Mouse (Mus musculus) ZHBTc4 (cell line): ENCODE results near the gene Rnf41.
A peak's percentile ranks its signal among the peaks of the same experiment; 100 is the strongest.

Experiments
- DNase-seq: peaks from one replicate; pipeline ENCODE4 v3.0.0-alpha.2; 2011; ENCODE audit warnings: low read depth, low spot score

Rnf41 gene

DNA sequence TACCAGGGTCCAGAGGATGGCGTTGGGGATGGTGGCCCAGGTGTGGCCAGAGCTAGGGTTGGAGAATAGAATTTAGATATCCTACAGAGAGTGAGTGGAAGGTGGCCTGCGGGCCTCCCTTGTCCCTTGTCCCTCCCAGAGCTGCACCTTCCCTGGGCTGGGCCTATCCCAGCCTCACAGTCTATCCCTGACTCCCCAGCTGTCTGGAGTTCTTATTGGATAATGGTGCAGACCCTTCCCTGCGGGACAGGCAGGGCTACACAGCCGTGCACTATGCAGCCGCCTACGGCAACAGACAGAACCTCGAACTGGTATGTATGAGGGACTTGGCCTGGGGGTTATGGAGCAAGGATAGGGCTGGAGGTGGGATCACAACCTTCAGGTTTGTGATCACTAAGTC lies 25.6 kb upstream of the Rnf41 start:
- no peak for DNase-seq

DNA sequence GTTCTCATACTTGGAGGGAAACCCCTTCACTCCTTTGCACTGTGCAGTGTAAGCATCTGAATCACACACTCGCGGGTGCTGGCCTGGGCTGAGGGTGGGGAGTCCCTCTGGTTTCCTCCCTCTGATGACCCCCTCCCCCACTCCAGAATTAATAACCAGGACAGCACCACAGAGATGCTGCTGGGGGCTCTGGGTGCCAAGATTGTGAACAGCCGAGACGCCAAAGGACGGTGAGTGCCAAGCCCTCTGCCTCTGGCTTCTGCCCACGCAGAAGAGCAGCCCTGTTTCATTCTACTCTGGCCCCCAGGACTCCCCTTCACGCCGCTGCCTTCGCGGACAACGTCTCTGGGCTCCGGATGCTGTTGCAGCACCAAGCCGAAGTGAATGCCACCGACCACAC lies 22.5 kb upstream of the Rnf41 start:
- DNase-seq = no peak

DNA sequence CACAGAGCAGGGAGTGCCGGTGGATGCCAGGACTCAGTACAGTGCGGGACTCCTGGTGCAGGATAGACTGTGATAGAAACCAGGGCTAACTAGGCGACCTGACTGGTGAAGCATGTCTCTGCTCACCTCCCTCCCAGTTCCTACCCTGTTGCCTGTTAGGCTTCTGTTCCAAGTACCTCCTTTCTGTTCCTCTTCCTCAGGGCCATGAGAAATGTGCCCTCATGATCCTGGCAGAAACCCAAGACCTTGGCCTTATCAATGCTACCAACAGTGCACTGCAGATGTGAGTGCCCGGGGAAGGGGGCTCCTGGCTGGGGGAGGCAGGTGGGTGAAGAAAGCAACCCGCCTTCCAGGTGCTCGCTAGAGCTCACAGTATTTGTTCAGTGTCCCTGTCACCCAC lies 21.9 kb upstream of the Rnf41 start:
- DNase-seq = no peak

DNA sequence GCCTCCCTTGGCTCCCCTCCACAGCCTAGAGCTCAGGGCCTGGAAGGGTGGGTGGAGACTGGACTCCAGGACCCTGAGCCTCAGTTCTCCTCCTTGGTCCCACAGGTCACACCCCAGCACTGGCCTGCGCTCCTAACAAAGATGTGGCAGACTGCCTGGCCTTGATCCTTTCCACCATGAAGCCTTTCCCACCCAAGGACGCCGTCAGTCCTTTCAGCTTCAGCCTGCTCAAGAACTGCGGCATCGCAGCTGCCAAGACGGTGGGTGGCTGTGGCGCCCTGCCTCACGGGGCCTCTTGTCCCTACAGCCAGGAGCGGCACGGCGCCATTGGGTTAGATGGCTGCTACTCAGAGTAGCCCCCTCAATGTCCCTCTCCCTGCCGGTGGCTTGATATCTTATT lies 21.1 kb upstream of the Rnf41 start:
- DNase-seq = no peak

DNA sequence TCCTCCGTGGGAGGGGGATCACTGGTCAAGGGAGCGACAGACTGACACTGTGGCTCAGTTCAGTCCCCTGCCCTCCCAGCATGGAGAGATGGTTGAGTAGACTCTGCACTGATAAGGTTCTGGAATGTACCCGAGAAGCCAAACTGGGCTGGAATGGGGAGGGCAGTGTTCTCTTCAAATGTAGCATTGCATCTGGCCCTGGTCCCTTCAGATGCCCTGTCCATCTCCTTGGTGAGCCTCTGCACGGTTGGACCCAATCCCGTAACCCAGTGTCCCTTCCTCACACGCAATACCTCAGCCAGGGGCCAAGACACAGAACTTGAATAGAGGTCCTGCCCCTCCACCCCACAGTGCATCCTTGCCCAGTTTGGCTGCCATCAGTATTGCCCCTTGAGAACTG lies 19.6 kb upstream of the Rnf41 start:
- DNase-seq = no peak

DNA sequence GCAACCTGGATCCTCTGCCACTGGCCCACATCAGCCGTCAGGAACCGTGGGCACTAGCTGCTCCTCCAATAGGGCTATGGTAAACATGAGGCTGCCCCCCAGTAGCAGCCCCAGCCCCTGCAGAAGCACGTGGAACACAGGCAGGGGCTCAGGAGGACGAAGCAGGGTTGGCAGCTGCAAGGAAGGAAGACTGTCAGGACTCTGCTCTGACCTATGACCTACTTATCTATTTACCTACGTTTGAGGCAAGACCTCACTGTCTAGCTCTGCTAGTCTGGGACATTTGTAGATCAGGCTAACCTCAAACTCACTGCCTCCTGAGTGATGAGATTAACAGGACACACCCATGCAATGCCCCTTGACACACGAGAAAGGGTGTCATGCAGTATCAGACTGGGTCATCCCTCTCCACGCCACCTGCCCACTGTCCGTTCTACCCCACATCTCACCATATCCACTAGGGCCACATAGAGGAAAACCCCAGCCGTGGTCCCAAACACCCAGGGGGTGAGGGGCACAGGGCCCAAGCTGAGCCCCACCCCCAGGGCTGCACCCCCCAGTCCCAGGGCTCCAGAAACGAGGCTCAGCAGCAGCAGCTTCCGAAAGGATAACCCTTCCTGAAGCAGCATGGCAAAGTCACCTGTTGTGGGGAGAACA lies 15.3 kb upstream of the Rnf41 start:
- no peak for DNase-seq

DNA sequence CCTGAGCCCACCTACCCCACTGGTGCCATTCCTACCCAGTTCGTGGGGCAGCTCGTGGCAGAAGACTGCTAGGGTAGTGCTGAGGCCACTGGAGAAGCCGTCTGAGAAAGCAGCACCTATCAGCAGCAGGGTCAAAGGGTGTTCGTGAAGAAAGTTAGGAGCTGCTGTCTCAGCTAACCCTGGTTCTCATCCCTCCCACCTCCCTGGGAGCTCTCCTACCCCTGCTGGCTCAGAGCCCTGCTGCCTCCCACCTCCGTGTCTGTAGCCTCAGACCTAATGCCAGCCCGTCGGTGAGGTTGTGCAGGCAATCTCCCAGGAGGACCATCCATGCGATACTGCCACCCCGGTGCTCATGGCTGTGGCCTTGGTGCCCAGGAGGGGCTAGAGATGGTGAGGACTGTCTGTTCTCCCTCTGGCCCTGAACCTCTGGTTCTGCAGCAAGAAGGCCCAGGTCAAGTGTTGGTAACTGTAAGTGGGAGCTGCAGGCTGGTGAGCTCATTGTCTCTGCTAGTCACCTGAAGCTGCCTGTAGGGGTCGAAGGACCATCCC lies 14.7 kb upstream of the Rnf41 start:
- no peak for DNase-seq

DNA sequence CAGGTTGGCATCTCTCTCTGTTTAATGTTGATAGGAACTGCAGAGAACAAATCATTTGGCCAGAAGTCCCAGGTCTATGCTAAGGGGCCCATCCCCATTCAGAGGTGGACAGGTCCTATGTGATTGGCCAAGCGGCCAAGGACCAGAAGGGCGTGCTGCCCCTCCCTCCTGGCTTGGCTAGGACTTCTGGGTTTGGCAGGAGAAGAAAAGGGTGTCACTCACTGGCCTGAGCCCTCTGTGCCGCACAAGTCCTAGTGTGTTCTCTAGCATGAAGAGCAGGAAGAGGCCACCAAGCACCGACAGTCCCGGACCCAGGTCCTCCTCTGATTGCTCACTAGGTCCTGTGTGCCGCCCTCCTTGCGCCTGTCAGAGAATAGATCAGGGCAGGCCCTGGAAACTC lies 14.0 kb upstream of the Rnf41 start:
- DNase-seq = no peak

DNA sequence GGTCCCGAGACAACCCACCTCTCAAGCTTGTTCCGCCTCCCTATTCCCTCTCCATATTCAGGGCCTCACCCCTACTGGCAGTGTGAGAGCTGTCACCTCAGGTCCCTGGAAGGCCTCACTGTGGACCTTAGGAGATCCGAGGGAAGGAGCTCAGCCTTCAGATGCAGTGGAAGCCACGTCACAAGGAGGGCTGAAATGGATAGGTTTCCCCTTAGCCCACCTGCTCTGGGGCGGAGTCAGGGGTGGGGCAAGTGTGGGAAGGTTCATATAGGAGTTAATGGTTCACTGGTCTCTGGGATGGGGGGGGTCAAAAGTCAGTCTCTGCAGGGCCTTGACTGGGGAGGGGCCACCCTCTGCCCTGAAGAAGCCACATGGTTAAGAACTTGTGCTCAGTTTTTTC lies 11.1 kb upstream of the Rnf41 start:
- no peak for DNase-seq

DNA sequence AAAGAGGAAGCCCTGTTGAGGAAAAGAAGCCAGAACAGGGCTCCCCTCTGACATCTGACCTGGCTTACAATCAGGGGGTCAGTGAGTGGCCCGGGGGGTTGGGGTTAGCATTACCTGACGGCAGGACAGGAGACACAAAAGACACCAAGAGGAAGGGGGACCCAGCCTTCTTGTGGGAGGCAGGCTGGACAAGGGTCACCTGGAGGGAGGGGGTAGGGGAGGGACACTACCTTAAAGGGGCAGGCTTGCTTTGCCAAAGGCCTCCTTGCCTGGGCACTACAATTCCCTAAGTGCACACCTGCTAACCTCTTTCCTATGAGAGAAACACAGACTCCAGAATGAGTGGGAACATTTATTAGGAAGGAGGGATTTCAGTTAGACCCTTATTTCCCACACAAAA lies 10.4 kb upstream of the Rnf41 start, which contains the start of gene Slc39a5:
Gene Slc39a5 (minus strand): TSS at position 174 of the 400 bp plus-strand sequence.
- DNase-seq = no peak

DNA sequence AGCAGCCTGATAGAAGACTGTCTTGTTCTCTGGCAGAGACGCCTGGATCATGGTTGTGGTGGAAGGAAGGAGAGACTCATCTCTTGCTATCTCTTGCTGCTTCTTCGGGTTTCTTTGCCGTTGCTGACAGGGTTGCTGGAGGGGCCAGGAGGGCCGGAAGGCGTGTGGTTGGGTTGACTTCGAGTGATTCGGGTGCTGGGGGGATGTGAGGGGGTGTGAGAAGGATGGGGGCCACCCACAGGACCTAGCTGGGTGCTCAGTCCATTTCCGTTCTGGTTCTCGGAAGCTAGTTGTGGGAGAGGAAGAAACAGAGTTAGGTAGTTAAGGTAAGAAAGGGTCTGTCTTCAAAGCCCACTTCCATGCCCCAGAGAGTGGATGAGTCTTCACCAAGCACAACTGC lies 9.8 kb upstream of the Rnf41 start:
- DNase-seq = no peak

DNA sequence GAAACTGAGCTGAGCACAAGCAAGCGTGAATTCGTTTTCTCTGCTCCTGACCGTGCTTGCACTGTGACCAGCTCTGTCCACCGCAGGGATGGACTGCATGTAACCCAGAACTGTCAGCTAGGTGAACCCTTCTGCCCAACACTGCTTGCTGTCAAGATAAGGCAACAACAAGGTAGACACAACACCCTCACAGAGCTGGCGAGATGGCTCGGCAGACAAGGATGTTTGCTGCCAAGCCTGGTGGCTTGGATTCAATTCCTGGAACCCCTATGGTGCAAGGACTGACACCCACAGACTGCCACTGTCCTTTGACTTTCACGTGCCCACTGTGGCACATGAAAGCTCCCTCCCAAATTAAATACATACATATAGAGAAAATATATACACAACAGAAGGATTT lies 7.5 kb upstream of the Rnf41 start:
- DNase-seq = no peak

DNA sequence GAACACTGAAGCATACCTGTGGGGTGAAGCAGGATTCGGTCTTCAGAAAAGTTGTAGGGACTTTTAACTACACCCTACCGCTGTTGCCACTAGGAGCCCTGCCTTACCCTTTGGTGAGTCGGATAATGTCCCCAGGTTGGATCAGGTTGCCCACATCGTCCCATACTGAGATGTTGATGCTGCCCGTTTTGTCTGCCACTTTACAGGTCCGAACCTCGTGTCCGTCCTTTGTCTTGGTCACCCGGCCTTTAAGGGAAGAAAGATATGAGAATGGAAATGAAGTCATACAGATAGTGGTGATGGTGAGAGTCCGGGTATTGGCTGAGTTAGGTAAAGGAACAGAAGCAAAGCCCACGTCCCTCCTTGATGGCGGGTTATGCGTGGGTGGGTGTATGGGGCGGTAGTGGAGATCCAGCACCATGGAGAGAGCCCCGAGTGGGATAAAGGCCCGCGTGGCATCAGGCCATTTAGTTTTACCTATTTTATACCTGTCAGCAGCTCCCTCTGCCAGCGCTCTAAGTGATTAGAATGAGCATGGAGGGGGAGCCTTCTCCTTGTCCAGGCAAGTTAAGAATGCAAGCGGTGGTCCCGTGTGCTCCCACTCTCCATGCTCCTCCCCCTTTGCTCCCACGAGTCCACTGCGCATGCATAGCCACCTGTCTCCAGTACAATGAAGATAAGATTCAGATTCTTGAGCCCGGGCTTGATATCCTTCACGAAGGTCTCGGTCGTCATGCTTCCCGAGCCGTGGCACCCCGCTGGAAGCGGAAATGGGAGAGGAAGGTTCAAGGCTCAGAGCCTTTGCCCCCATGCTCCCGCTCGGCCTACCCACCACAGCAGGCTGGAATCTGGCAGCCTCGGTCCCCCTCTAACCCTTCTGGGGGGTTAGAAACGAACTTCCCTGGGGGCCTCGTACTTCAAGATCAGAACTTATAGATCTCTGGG lies 2.6 kb upstream of the Rnf41 start:
- DNase-seq = peak; percentile 64

DNA sequence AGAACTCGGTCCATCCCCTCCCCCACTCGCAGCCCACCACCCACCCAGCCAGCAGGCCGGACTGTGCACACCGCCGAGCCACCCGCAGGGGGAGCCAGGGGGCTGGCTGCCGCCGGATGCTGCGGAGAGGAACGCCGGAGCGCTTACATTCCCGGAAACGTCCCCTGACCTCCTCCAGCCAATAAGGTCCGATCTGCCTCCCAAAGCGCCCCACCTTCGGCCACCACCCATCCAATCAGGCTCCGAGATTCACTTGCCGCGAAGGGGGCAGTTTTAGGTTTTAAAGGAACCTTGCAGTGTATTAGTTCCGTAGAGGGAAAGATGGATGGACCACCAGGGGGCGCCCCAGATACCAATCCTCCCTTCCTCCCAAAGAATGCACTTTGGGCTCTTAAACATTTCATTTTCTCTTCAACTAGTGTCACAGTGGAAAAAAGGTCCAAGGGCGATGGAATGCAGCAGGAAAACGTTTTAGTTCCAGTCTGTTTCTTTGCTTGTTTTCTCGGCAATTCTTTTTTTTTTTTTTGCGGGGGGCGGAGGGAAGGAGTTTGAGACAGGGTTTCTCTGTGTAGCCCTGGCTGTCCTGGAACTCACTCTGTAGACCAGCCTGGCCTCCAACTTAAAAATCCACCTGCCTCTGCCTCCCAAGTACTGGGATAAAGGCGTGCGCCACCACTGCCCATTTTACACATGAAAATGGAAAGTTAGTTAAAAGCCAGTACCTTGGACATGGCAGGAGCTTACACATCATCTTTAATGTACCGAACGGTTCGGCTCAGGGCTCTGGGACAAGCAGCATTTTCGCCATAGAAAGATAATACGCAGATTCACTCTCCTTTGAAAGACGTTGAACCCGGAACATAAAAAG lies 1.5 kb upstream of the Rnf41 start:
- peak; percentile 99 for DNase-seq

DNA sequence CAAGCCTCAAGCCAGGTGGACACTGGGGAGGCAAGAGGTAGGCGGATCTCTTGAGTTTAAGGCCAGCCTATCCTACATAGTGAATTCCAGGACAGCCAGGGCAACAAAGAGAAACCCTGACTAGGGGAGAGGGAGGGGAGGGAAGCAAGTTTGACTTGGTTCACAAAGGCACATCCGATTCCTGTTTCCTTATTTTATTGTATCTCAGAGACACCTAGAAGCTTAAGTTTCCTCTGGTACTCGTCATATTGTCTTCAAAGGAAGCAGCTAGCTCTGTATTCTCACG lies 954 bp upstream of the Rnf41 start:
- DNase-seq = peak; percentile 62

DNA sequence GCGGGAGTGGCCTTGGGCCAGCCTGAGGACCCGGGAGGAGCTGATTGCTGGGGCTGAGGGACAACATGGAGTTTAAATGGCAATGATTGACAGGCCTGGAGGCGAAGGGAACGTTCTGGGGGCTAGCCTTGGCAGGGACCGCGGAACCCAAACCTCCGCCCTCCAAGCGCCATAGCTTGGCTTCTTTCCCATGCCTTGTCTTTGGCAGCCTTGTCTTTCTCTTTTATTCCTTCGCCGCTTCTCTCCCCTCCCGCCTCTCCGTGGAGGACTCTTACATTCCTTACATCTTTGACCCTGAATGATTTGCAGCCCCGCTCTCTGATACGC lies 561 bp downstream of the Rnf41 start:
- no peak for DNase-seq

DNA sequence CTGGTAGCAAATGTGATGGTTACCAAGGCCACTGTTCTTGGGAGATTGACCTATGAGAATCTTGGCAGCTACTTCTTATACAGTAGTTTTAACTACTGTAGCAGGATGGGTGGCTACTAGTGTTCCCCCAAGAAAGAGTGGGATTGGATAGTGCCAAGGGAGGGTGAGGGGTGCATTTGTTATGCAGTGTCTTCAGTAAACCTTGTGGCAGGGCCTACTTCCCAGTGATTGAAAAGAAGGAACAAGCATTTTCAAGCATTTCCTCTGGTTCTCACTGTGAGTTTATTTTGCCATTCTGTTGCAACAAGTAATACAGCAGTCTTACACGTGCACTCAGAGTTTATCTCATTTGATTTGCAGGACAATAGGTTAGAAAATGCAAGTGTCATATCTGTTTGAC lies 1.1 kb downstream of the Rnf41 start:
- DNase-seq = no peak

DNA sequence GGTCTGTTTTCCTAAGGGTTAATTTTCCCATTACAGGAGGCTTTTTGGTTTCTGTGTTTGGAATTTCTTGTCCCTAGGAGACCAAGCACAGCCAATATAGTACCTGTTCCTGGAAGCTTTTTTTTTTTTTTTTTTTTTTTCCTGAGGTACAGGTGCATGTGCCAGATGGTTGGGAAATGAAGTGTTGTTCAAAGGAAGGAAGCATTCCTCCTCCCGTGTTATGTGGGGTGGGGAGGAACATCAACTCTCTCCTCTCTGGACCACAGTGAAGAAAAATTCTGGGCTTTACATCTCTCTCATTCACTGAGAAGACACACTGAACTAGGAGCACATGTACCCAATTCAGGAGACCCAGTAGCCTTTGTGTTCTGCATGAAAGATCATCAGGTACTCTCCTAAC lies 1.6 kb downstream of the Rnf41 start:
- DNase-seq = no peak

DNA sequence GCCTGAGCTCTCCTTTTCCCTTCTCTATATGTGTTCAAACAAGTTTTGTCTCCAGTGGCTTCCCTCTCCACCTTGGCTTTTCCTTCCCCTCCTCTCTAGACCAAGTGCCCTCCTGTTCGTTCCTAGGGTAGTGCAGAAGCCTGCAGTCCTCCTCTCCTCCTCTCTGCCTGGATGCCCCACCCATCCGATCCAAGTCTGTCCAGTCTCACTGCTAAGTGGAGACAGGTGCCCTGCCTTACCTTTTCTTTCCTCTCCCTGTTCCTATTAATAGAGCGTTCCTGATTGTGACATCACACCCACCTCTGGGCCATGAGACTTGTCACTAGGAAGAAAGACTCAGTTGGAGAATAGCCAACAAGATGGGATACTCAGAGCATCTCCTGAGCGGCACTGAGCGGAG lies 3.4 kb downstream of the Rnf41 start:
- no peak for DNase-seq

DNA sequence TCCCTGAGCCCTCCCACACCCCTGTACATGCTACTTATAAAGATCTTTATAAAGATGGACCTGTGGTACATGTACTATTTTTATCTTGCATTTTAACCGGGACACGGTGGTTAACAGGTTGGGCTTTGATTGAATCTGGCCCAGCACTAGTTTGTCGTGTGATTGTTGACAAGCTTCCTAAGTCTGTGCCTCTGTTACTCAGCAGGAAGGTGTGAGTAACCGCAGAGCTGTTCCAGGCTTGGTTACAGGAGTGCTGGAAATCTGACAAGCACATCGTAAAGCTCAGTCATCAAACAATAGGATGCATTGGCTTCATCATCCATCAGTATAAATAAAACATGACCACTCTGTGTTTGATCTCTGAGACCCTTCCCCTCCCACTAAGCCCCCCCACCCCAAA lies 11.0 kb downstream of the Rnf41 start:
- no peak for DNase-seq

DNA sequence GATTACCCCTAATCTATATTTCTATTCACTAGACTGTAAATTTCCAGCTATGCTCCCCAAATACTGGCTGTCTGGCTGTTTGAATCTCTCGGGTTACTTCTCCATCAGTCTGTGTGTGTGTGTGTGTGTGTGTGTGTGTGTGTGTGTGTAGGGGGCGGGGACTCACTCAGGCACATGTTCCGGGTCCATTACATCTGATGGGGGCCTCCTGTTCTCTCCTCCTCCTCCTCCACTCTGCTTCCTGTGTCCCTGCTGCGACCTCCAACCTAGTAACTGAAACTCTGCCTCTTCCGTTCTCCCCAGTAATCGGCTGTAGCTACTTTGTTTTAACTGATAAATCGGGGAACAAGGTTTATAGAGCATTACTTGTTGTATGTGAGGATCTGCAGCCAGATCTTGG lies 13.1 kb downstream of the Rnf41 start:
- no peak for DNase-seq

DNA sequence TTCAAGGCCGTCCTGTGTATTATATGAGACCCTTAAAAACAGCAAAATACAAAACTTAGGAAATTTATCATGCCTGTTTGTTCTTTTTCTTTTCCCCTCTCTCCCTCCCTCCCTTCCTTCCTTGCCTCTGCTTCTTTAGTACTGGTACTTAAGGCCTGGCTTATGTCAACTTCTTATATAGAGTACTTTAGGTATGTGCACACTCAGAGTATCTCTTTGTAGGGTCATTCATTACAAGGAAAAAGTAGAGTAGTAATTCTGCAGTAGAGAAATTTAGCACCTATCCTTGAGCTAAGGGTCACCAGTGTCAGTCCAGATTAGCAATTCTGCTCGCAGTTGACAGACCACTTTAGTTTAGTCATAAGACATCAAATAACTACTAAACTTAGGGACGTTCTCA lies 13.8 kb downstream of the Rnf41 start:
- no peak for DNase-seq
